9 mouse cellular contexts compared by ENCODE assay signal in genomic region chr8:125670420-125670819, GRCm38 (mm10). TPM values are rescaled to one million over a fixed set of nuclear protein-coding genes. Genes with fewer than 3 reads are reported as not detected.
DNase-seq lines count a peak whose midpoint lies in the region; ATAC-seq lines count a peak whose summit lies in the region.
"Had no signal": no experiment of that assay in that cellular context is flagged by ENCODE, and none has a peak within 500 bp of the region (broad histone marks: within the 10 kb centered on the region; RNA-seq: fewer than 3 reads in every experiment).

No protein-coding gene starts in this region.

- peaks cover 5% of the 10 kb centered on the region for H3K4me1 ChIP-seq in embryonic facial prominence, embryonic 14.5 days (ENCODE audit: control insufficient read depth, insufficient read depth, low read length)
- H3K4me1 ChIP-seq in kidney, embryonic 14.5 days (ENCODE audit: control insufficient read depth, insufficient read depth, low read length), result peaks cover 9% of the 10 kb centered on the region
- H3K4me1 ChIP-seq in midbrain, embryonic 15.5 days, result peaks cover 21% of the 10 kb centered on the region

- peak overlapping the region; percentile 80 for H3K9ac ChIP-seq in embryonic facial prominence, embryonic 14.5 days (ENCODE audit: low read depth, low read length)
- H3K9ac ChIP-seq in kidney, embryonic 14.5 days (ENCODE audit: low read depth, low read length), result no peak overlapping the region
- H3K9ac ChIP-seq in midbrain, embryonic 15.5 days, result peak overlapping the region; percentile 57; the same call in 1 of the 2 replicates

- peak overlapping the region; percentile 90 for H3K4me2 ChIP-seq in embryonic facial prominence, embryonic 14.5 days (ENCODE audit: low read depth, low read length)
- peak overlapping the region; percentile 63 for H3K4me2 ChIP-seq in kidney, embryonic 14.5 days (replicated peaks; ENCODE audit: low read depth, low read length)
- H3K4me2 ChIP-seq in midbrain, embryonic 15.5 days, result peak overlapping the region; percentile 93

- 0 out of 2 replicates have a peak, but pooled peaks cover 15% of the 10 kb centered on the region for H3K36me3 ChIP-seq in embryonic facial prominence, embryonic 14.5 days (ENCODE audit: control insufficient read depth, insufficient read depth, low read length)
- no peaks in the 10 kb centered on the region for H3K36me3 ChIP-seq in kidney, embryonic 14.5 days (ENCODE audit: control insufficient read depth, insufficient read depth, low read length)
- H3K36me3 ChIP-seq in midbrain, embryonic 15.5 days (replicated peaks), result no peaks in the 10 kb centered on the region

- peaks cover 31% of the 10 kb centered on the region for H3K9me3 ChIP-seq in embryonic facial prominence, embryonic 14.5 days (ENCODE audit: control insufficient read depth, low read length)
- peaks cover 22% of the 10 kb centered on the region for H3K9me3 ChIP-seq in kidney, embryonic 14.5 days (ENCODE audit: control insufficient read depth, low read length)
- peaks cover 15% of the 10 kb centered on the region; the same call in 1 of the 2 replicates for H3K9me3 ChIP-seq in midbrain, embryonic 15.5 days

- whole genome bisulfite sequencing in embryonic facial prominence, embryonic 14.5 days, result 92% methylated on average over 6 of the region's 6 CpGs
- over 99% methylated on average over 6 of the region's 6 CpGs for WGBS in kidney, embryonic 14.5 days
- WGBS in midbrain, embryonic 15.5 days, result 92% methylated on average over 6 of the region's 6 CpGs

- DNase-seq in kidney, adult 8-10 months, result peak; percentile 42 to 53
- DNase-seq in kidney, postnatal 10 days, result no peak
- no peak for DNase-seq in embryonic facial prominence, embryonic 14.5 days (ENCODE audit: low spot score)
- no peak for DNase-seq in right cerebral cortex, postnatal 36 days (ENCODE audit: low spot score in 2 of 2)
- DNase-seq in left cerebral cortex, adult 8-10 months (ENCODE audit: low spot score in 2 of 2), result no peak
- no peak for DNase-seq in ovary, postnatal 36 days (ENCODE audit: low spot score)

- no peaks in the 10 kb centered on the region for H3K27me3 ChIP-seq in embryonic facial prominence, embryonic 14.5 days (replicated peaks; ENCODE audit: control insufficient read depth, insufficient read depth, low read length)
- H3K27me3 ChIP-seq in kidney, embryonic 14.5 days (ENCODE audit: control insufficient read depth, insufficient read depth, low read length), result no peaks in the 10 kb centered on the region
- no peaks in the 10 kb centered on the region for H3K27me3 ChIP-seq in midbrain, embryonic 15.5 days (replicated peaks)

- no peak overlapping the region for H3K27ac ChIP-seq in embryonic facial prominence, embryonic 14.5 days (replicated peaks; ENCODE audit: low read depth, low read length)
- H3K27ac ChIP-seq in kidney, embryonic 14.5 days (ENCODE audit: low read depth, low read length), result no peak overlapping the region
- peak overlapping the region; percentile 72; the same call in 1 of the 2 replicates for H3K27ac ChIP-seq in midbrain, embryonic 15.5 days

- peak overlapping the region; percentile 51 for H3K4me3 ChIP-seq in embryonic facial prominence, embryonic 14.5 days (ENCODE audit: low read depth, low read length)
- peak overlapping the region; percentile 38 for H3K4me3 ChIP-seq in kidney, embryonic 14.5 days (ENCODE audit: low read length)
- H3K4me3 ChIP-seq in midbrain, embryonic 15.5 days, result peak overlapping the region; percentile 51
- H3K4me3 ChIP-seq: myocyte had no signal

- ATAC-seq in embryonic facial prominence, embryonic 14.5 days (ENCODE audit: low read depth), result no peak
- peak; percentile 25; the same call in 1 of the 2 replicates for ATAC-seq in kidney, embryonic 14.5 days (ENCODE audit: low FRiP score, low TSS enrichment)
- ATAC-seq in midbrain, embryonic 15.5 days (replicated peaks), result peak; percentile 9; the same call in 1 of the 2 replicates

RNA-seq across cellular contexts. Expression of gene Map10, which starts 0.8 kb away (rescaled TPM):
- 6.7 and 7.8 TPM in 2 replicates for polyA plus RNA-seq in embryonic facial prominence, embryonic 14.5 days (2014; fragmentation: Nextera tagmentation; extraction: Ambion mirVana)
- 4.5 and 6.8 TPM in 2 replicates for polyA plus RNA-seq in kidney, embryonic 14.5 days (2014; fragmentation: Nextera tagmentation; extraction: Ambion mirVana)
- polyA plus RNA-seq in midbrain, embryonic 15.5 days (2015; fragmentation: Nextera tagmentation; extraction: Ambion mirVana), result 8.9 and 9.3 TPM in 2 replicates
- 1 to 10 TPM; 4.2 to 5.6 (median 4.6) TPM for total RNA-seq in left cerebral cortex, adult 8-10 months (2022)
- polyA plus RNA-seq: myocyte had no signal

RNA-seq across cellular contexts. Expression of gene Ntpcr, which starts 59.3 kb away (rescaled TPM):
- polyA plus RNA-seq in embryonic facial prominence, embryonic 14.5 days (2014; fragmentation: Nextera tagmentation; extraction: Ambion mirVana), result 38.5 and 39.5 TPM in 2 replicates
- 28.5 and 29.3 TPM in 2 replicates for polyA plus RNA-seq in kidney, embryonic 14.5 days (2014; fragmentation: Nextera tagmentation; extraction: Ambion mirVana)
- polyA plus RNA-seq in midbrain, embryonic 15.5 days (2015; fragmentation: Nextera tagmentation; extraction: Ambion mirVana), result 29.8 and 30.8 TPM in 2 replicates
- total RNA-seq in left cerebral cortex, adult 8-10 months (2022), result 10 to 100 TPM; 21.7 to 30.4 (median 22.8) TPM

Comparison
In these comparisons a context has a peak if more than half of its experiments do, and no peak if none do; other contexts are left out.
1. DNase-seq: peak in kidney, adult 8-10 months (2 of 2); none in kidney, postnatal 10 days (single experiment), embryonic facial prominence, embryonic 14.5 days (single experiment), right cerebral cortex, postnatal 36 days (0 of 2), left cerebral cortex, adult 8-10 months (0 of 2) and ovary, postnatal 36 days (single experiment).
2. Peak in every context shown above with its lines, with median percentiles within 50 percentile points of each other: H3K4me2 ChIP-seq and H3K4me3 ChIP-seq.